Mouse (Mus musculus) liver, embryonic 14.5 days (tissue): ENCODE results near the gene Dnajb5.

Source experiments
- CTCF ChIP-seq: IDR thresholded peaks from 2 replicates; pipeline ENCODE4 v1.5.1; 2016; ENCODE audit warnings: antibody characterized with exemption, low read depth, control low read depth
- EP300 ChIP-seq: IDR thresholded peaks from 2 replicates; pipeline ENCODE4 v1.6.1; 2016; ENCODE audit warnings: antibody characterized with exemption, low read depth

DNA sequence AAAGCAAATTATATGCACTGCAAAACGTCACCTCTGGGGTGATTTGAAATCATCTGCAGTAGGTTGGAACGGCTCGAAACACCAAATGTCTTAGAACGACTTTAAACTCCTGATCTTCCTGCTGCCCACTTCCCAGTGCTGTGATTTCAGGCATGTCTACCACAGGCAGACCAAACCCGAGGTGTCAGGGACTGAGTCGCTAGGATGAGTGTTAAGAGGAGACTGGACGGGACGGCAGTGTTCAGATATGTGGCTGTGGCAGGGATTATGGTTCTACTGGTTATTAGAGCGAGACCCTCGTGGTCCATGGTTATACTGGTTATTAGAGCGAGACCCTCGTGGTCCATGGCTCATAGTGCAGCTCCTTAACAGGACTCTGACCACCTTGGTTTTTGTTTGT, 34.3 kb upstream of the Dnajb5 start:
- TF ChIP-seq EP300 (no peak), CTCF (no peak)
